Mouse (Mus musculus) myocyte (in vitro differentiated cells): ENCODE data around the gene Tnni2.

ENCODE experiments used
- MAX ChIP-seq: IDR thresholded peaks from one replicate; pipeline ENCODE4 v1.6.1; 2011; ENCODE audit warnings: low read depth, mild to moderate bottlenecking, control low read depth
- MYOD1 ChIP-seq, 3 experiments: IDR thresholded peaks; one replicate each; pipeline ENCODE4 v1.6.1; 2011; ENCODE audit warnings: control low read depth in 2 of 3, low read depth in 2 of 3, mild to moderate bottlenecking in 2 of 3, moderate library complexity in 1 of 3; ENCODE audit not compliant: insufficient read length in 2 of 3, control insufficient read depth in 1 of 3
- POLR2A ChIP-seq: IDR thresholded peaks from one replicate; pipeline ENCODE4 v1.6.1; 2011; ENCODE audit warnings: low read depth, mild to moderate bottlenecking, control low read depth, moderate library complexity; ENCODE audit not compliant: insufficient read length
- SRF ChIP-seq: IDR thresholded peaks from one replicate; pipeline ENCODE4 v1.6.1; 2011; ENCODE audit warnings: low read depth; ENCODE audit not compliant: control insufficient read depth, insufficient read length

DNA sequence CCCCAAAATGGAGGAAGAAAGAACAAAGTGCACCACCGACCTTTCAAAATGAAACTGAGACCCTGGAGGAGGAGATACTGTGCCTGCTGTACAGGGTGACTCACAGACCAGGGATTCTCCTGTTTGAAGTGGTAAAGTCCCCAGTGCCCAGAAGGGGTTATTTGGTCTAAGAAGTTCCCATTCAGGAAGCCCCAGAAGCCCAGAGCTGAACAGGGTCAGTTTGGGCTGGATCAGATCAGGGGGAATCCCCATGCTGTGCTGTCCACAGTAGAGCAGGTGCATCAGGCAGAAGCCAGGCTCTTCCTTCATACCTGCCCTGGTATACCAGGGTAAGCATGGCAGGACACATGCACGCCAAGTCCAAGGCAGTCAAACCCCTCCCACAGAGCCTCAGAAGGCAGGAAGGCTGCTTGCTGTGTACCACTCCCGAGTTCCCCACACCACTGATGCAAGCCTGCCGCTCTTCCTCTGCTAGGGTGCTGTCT is 21.0 kb downstream of the Tnni2 start:
- TF ChIP-seq MAX (no peak), POLR2A (peak; percentile 65), MYOD1 (IDR thresholded peaks at IDR 0.05; ENCODE audit: control insufficient read depth in 1 of 3, insufficient read length in 2 of 3, low read depth in 2 of 3) (peak in 2 of 3 experiments; percentile 56 to 66), SRF (no peak)
